Mouse (Mus musculus): ENCODE measurements around the gene Slc44a5.

Gene Slc44a5

GRCm38 (mm10) chr3:154093745-154094322 is 120.6 kb downstream of the Slc44a5 start:
- TF ChIP-seq CTCF (conservative IDR thresholded peaks at IDR 0.05; ENCODE audit: low read length) = no peak
- TF ChIP-seq POU5F1 (IDR thresholded peaks at IDR 0.05; ENCODE audit: borderline replicate concordance, low read length) = no peak
- TF ChIP-seq NANOG (IDR thresholded peaks at IDR 0.05; ENCODE audit: borderline replicate concordance, low read length) = no peak
- Histone ChIP-seq H3K4me3 (replicated peaks; ENCODE audit: low read length) (no peak overlapping the region), H3K27me3 (ENCODE audit: insufficient read depth, low read length) (no peaks in the 10 kb centered on the region), H3K36me3 (ENCODE audit: insufficient read depth, low read length) (no peaks in the 10 kb centered on the region), H3K9me3 (ENCODE audit: low read length) (peaks cover 16% of the 10 kb centered on the region), H3K4me1 (replicated peaks; ENCODE audit: low read depth, low read length) (peaks cover 5% of the 10 kb centered on the region)

GRCm38 (mm10) chr3:154101671-154102070 is 128.4 kb downstream of the Slc44a5 start:
- Histone ChIP-seq H3K9me3 (ENCODE audit: low read length) (peaks cover 18% of the 10 kb centered on the region), H3K4me3 (replicated peaks; ENCODE audit: low read length) (no peak overlapping the region), H3K4me1 (replicated peaks; ENCODE audit: low read depth, low read length) (no peaks in the 10 kb centered on the region), H3K36me3 (ENCODE audit: insufficient read depth, low read length) (no peaks in the 10 kb centered on the region), H3K27me3 (ENCODE audit: insufficient read depth, low read length) (no peaks in the 10 kb centered on the region)
- no peak for TF ChIP-seq NANOG (IDR thresholded peaks at IDR 0.05; ENCODE audit: borderline replicate concordance, low read length)
- TF ChIP-seq CTCF (conservative IDR thresholded peaks at IDR 0.05; ENCODE audit: low read length) = no peak
- no peak for TF ChIP-seq POU5F1 (IDR thresholded peaks at IDR 0.05; ENCODE audit: borderline replicate concordance, low read length)

- TF ChIP-seq POU5F1 (IDR thresholded peaks at IDR 0.05; ENCODE audit: borderline replicate concordance, low read length) (no peak), CTCF (conservative IDR thresholded peaks at IDR 0.05; ENCODE audit: low read length) (no peak), NANOG (IDR thresholded peaks at IDR 0.05; ENCODE audit: borderline replicate concordance, low read length) (no peak)
- no peaks in the 10 kb centered on the region for H3K9me3 ChIP-seq (ENCODE audit: low read length)
Observed at GRCm38 (mm10) chr3:154110528-154110927, 137.3 kb downstream of the Slc44a5 start.

GRCm38 (mm10) chr3:154111221-154111620 is 138.0 kb downstream of the Slc44a5 start:
- Histone ChIP-seq H3K4me3 (replicated peaks; ENCODE audit: low read length) (no peak overlapping the region), H3K36me3 (ENCODE audit: insufficient read depth, low read length) (no peaks in the 10 kb centered on the region), H3K4me1 (replicated peaks; ENCODE audit: low read depth, low read length) (no peaks in the 10 kb centered on the region), H3K9me3 (ENCODE audit: low read length) (no peaks in the 10 kb centered on the region), H3K27me3 (ENCODE audit: insufficient read depth, low read length) (no peaks in the 10 kb centered on the region)
- TF ChIP-seq CTCF (conservative IDR thresholded peaks at IDR 0.05; ENCODE audit: low read length) (no peak), POU5F1 (IDR thresholded peaks at IDR 0.05; ENCODE audit: borderline replicate concordance, low read length) (no peak), NANOG (IDR thresholded peaks at IDR 0.05; ENCODE audit: borderline replicate concordance, low read length) (no peak)

More at GRCm38 (mm10) chr3:154110528-154110927, 137.3 kb downstream of the Slc44a5 start:
- H3K4me3 ChIP-seq (replicated peaks; ENCODE audit: low read length) = no peak overlapping the region
- no peaks in the 10 kb centered on the region for H3K27me3 ChIP-seq (ENCODE audit: insufficient read depth, low read length)
- H3K4me1 ChIP-seq (replicated peaks; ENCODE audit: low read depth, low read length) = no peaks in the 10 kb centered on the region
- H3K36me3 ChIP-seq (ENCODE audit: insufficient read depth, low read length) = no peaks in the 10 kb centered on the region

- no peaks in the 10 kb centered on the region for H3K4me1 ChIP-seq (replicated peaks; ENCODE audit: low read depth, low read length)
- H3K9me3 ChIP-seq (ENCODE audit: low read length) = 0 out of 2 replicates have a peak, but pooled peaks cover 6% of the 10 kb centered on the region
- H3K27me3 ChIP-seq (ENCODE audit: insufficient read depth, low read length) = no peaks in the 10 kb centered on the region
- H3K4me3 ChIP-seq (replicated peaks; ENCODE audit: low read length) = no peak overlapping the region
- H3K36me3 ChIP-seq (ENCODE audit: insufficient read depth, low read length) = no peaks in the 10 kb centered on the region
- no peak for TF ChIP-seq CTCF (conservative IDR thresholded peaks at IDR 0.05; ENCODE audit: low read length)
- TF ChIP-seq NANOG (IDR thresholded peaks at IDR 0.05; ENCODE audit: borderline replicate concordance, low read length) = no peak
- TF ChIP-seq POU5F1 (IDR thresholded peaks at IDR 0.05; ENCODE audit: borderline replicate concordance, low read length) = no peak
Observed at GRCm38 (mm10) chr3:154114991-154115390, 141.8 kb downstream of the Slc44a5 start.

GRCm38 (mm10) chr3:154115478-154115877 is 142.2 kb downstream of the Slc44a5 start:
- no peaks in the 10 kb centered on the region for H3K4me1 ChIP-seq (replicated peaks; ENCODE audit: low read depth, low read length)
- TF ChIP-seq NANOG (IDR thresholded peaks at IDR 0.05; ENCODE audit: borderline replicate concordance, low read length) = no peak
- TF ChIP-seq CTCF (conservative IDR thresholded peaks at IDR 0.05; ENCODE audit: low read length) = no peak
- TF ChIP-seq POU5F1 (IDR thresholded peaks at IDR 0.05; ENCODE audit: borderline replicate concordance, low read length) = no peak
- H3K27me3 ChIP-seq (ENCODE audit: insufficient read depth, low read length) = no peaks in the 10 kb centered on the region
- 0 out of 2 replicates have a peak, but pooled peaks cover 6% of the 10 kb centered on the region for H3K9me3 ChIP-seq (ENCODE audit: low read length)
- no peaks in the 10 kb centered on the region for H3K36me3 ChIP-seq (ENCODE audit: insufficient read depth, low read length)
- no peak overlapping the region for H3K4me3 ChIP-seq (replicated peaks; ENCODE audit: low read length)

GRCm38 (mm10) chr3:154116000-154116399 is 142.8 kb downstream of the Slc44a5 start:
- H3K36me3 ChIP-seq (ENCODE audit: insufficient read depth, low read length) = no peaks in the 10 kb centered on the region
- no peaks in the 10 kb centered on the region for H3K27me3 ChIP-seq (ENCODE audit: insufficient read depth, low read length)
- no peaks in the 10 kb centered on the region for H3K4me1 ChIP-seq (replicated peaks; ENCODE audit: low read depth, low read length)
- H3K4me3 ChIP-seq (replicated peaks; ENCODE audit: low read length) = no peak overlapping the region
- H3K9me3 ChIP-seq (ENCODE audit: low read length) = 0 out of 2 replicates have a peak, but pooled peaks cover 6% of the 10 kb centered on the region
- TF ChIP-seq NANOG (IDR thresholded peaks at IDR 0.05; ENCODE audit: borderline replicate concordance, low read length) (no peak), POU5F1 (IDR thresholded peaks at IDR 0.05; ENCODE audit: borderline replicate concordance, low read length) (no peak), CTCF (conservative IDR thresholded peaks at IDR 0.05; ENCODE audit: low read length) (no peak)

GRCm38 (mm10) chr3:154118992-154119603 is 145.9 kb downstream of the Slc44a5 start:
- no peaks in the 10 kb centered on the region for H3K36me3 ChIP-seq (ENCODE audit: insufficient read depth, low read length)
- no peaks in the 10 kb centered on the region for H3K4me1 ChIP-seq (replicated peaks; ENCODE audit: low read depth, low read length)
- 0 out of 2 replicates have a peak, but pooled peaks cover 6% of the 10 kb centered on the region for H3K9me3 ChIP-seq (ENCODE audit: low read length)
- no peaks in the 10 kb centered on the region for H3K27me3 ChIP-seq (ENCODE audit: insufficient read depth, low read length)
- TF ChIP-seq CTCF (conservative IDR thresholded peaks at IDR 0.05; ENCODE audit: low read length) (no peak), POU5F1 (IDR thresholded peaks at IDR 0.05; ENCODE audit: borderline replicate concordance, low read length) (no peak)
- no peak overlapping the region for H3K4me3 ChIP-seq (replicated peaks; ENCODE audit: low read length)

Measured in E14TG2a.4 (cell line).